Mouse (Mus musculus) embryonic fibroblast, embryonic 13.5 days (primary cell): ENCODE measurements around the gene Foxj1.

Experiments used
- CTCF ChIP-seq: IDR thresholded peaks from 2 replicates; pipeline ENCODE4 v1.5.1; 2011; ENCODE audit warnings: mild to moderate bottlenecking, control low read depth, low read length, moderate library complexity, borderline replicate concordance; ENCODE audit not compliant: insufficient read depth
- POLR2A ChIP-seq: IDR thresholded peaks from 2 replicates; pipeline ENCODE4 v1.6.1; 2011; ENCODE audit warnings: low read depth, mild to moderate bottlenecking, control low read depth, low read length, moderate library complexity

- TF ChIP-seq CTCF (no peak), POLR2A (no peak)
Measured at GRCm38 (mm10) chr11:116342069-116342791, 7.0 kb upstream of the Foxj1 start.
